Mouse (Mus musculus) kidney, postnatal 0 days (tissue): ENCODE data around the gene Apoh. TPM values are rescaled to one million over a fixed set of nuclear protein-coding genes. Genes with fewer than 3 reads are reported as not detected.

Experiments used
- ATAC-seq: fragments of 200-750 bp; cut with Nextera tagmentation; replicated peaks from 2 replicates; pipeline ENCODE4 v1.8.0; 2017; ENCODE audit warnings: low read depth, moderate number of reproducible peaks, moderate TSS enrichment, moderate library complexity; ENCODE audit not compliant: low FRiP score
- DNase-seq: peaks from one replicate; pipeline ENCODE4 v3.0.0-alpha.2; 2016; ENCODE audit warnings: low spot score
- H3K27ac ChIP-seq: fragments of 300-500 bp; sonication (generic); 2 replicates; pipeline ENCODE4 v1.5.1; 2014; ENCODE audit warnings: mild to moderate bottlenecking
- H3K27me3 ChIP-seq: fragments of 300-500 bp; sonication (generic); 2 replicates; pipeline ENCODE4 v1.6.1; 2014; ENCODE audit warnings: low read length, mixed read lengths; ENCODE audit not compliant: insufficient read depth
- H3K36me3 ChIP-seq: fragments of 300-500 bp; sonication (generic); 2 replicates; pipeline ENCODE4 v1.6.1; 2014; ENCODE audit warnings: low read length, mixed read lengths; ENCODE audit not compliant: insufficient read depth
- H3K4me1 ChIP-seq: fragments of 300-500 bp; sonication (generic); replicated peaks from 2 replicates; pipeline ENCODE4 v1.6.1; 2014; ENCODE audit warnings: antibody characterized with exemption, low read length, mixed read lengths; ENCODE audit not compliant: insufficient read depth
- H3K4me2 ChIP-seq: fragments of 300-500 bp; sonication (generic); 2 replicates; pipeline ENCODE4 v1.6.1; 2014; ENCODE audit warnings: mild to moderate bottlenecking, low read length, moderate library complexity, mixed read lengths
- H3K4me3 ChIP-seq: fragments of 300-500 bp; sonication (generic); replicated peaks from 2 replicates; pipeline ENCODE4 v1.5.1; 2014; ENCODE audit warnings: low read depth, low read length
- H3K9ac ChIP-seq: fragments of 300-500 bp; sonication (generic); 2 replicates; pipeline ENCODE4 v1.6.1; 2014; ENCODE audit warnings: low read depth, low read length
- H3K9me3 ChIP-seq: fragments of 300-500 bp; sonication (generic); replicated peaks from 2 replicates; pipeline ENCODE4 v1.6.1; 2016; ENCODE audit warnings: low read length, inconsistent platforms, mixed read lengths
- CTCF ChIP-seq: IDR thresholded peaks from 2 replicates; pipeline ENCODE4 v1.5.1; 2016; ENCODE audit warnings: antibody characterized with exemption, low read depth, mild to moderate bottlenecking, moderate library complexity
- WGBS: fragments of 180-500 bp; shearing (Covaris S2); extraction: QIAGEN DNeasy Blood & Tissue Kit; methylation state at CpG from one replicate; pipeline ENCODE4 v1.1.7; 2014; 5-methylcytosine and 5-hydroxymethylcytosine counted together
- polyA plus RNA-seq: library from polyadenylated mRNA; unstranded; fragments of >200 nt; fragmentation: Nextera tagmentation; extraction: Ambion mirVana; gene quantifications from 2 replicates; pipeline ENCODE4 v1.2.1, GENCODE M21; 2015

The Apoh gene
- polyA plus RNA-seq, 1 experiment from 2014 or later: 0.46 TPM

- WGBS: 44% methylated on average over 5 of the region's 5 CpGs
- no peaks in the 10 kb centered on the region for H3K36me3 ChIP-seq
- no peak overlapping the region for H3K27ac ChIP-seq
- H3K4me2 ChIP-seq: no peak overlapping the region
- H3K9me3 ChIP-seq: no peaks in the 10 kb centered on the region
- H3K4me3 ChIP-seq: no peak overlapping the region
- H3K27me3 ChIP-seq: no peaks in the 10 kb centered on the region
- no peak overlapping the region for H3K9ac ChIP-seq
- peaks cover 2% of the 10 kb centered on the region; the same call in 1 of the 2 replicates for H3K4me1 ChIP-seq
- DNase-seq: no peak
- TF ChIP-seq CTCF: no peak
- no peak for ATAC-seq
Observed at GRCm38 (mm10) chr11:108309791-108310190, 33.4 kb upstream of the Apoh start.

DNA sequence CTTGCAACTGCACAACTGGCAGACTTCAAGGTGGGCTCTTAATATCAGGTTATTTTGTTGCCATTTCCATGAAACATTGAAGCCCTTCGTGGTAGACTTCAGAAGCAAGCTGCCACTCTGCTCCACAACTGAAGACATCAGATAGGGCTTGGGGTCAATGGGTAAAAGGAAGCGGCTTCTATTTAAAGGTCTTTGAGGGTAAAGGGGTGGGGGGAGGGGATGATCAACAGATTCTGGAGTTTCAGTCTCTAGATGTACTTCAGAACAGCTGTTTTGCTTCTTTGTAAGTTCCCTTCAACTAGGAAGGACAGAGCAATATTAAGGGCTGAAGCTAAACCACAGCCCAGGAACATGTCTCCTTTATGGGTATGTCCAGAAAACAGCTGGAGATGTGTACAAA, 31.2 kb upstream of the Apoh start:
- 44% methylated on average over 2 of the region's 2 CpGs for WGBS
- H3K4me2 ChIP-seq: no peak overlapping the region
- no peak for ATAC-seq
- H3K4me1 ChIP-seq: peaks cover 2% of the 10 kb centered on the region; the same call in 1 of the 2 replicates
- H3K9ac ChIP-seq: no peak overlapping the region
- H3K36me3 ChIP-seq: no peaks in the 10 kb centered on the region
- no peak overlapping the region for H3K27ac ChIP-seq
- H3K9me3 ChIP-seq: no peaks in the 10 kb centered on the region
- no peak overlapping the region for H3K4me3 ChIP-seq
- TF ChIP-seq CTCF: no peak
- DNase-seq: peak; percentile 37
- H3K27me3 ChIP-seq: no peaks in the 10 kb centered on the region

DNA sequence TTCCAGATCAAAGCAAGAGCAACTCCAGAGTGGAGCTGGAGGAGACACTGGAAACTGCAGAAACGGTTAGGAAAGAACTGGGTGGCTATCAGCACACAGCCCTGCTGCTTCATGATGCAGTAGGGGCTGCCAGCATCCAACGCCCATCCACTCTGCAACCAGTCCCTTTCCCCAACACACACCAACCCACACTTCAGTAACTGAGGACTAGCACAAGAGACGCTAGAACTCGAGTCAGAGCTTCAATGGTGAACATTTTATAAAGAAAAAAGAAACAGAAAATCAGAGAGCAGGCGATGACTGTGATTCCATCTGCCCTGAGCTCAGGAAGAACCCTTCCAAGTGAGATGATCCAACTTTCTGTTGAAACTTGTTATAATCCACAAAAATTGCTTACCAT, 30.6 kb upstream of the Apoh start:
- no peak for ATAC-seq
- no peak overlapping the region for H3K27ac ChIP-seq
- whole genome bisulfite sequencing: 72% methylated on average over 5 of the region's 5 CpGs
- H3K9ac ChIP-seq: no peak overlapping the region
- H3K4me1 ChIP-seq: peaks cover 2% of the 10 kb centered on the region; the same call in 1 of the 2 replicates
- DNase-seq: no peak
- H3K27me3 ChIP-seq: no peaks in the 10 kb centered on the region
- H3K9me3 ChIP-seq: no peaks in the 10 kb centered on the region
- TF ChIP-seq CTCF: no peak
- H3K36me3 ChIP-seq: no peaks in the 10 kb centered on the region
- no peak overlapping the region for H3K4me3 ChIP-seq
- H3K4me2 ChIP-seq: no peak overlapping the region

DNA sequence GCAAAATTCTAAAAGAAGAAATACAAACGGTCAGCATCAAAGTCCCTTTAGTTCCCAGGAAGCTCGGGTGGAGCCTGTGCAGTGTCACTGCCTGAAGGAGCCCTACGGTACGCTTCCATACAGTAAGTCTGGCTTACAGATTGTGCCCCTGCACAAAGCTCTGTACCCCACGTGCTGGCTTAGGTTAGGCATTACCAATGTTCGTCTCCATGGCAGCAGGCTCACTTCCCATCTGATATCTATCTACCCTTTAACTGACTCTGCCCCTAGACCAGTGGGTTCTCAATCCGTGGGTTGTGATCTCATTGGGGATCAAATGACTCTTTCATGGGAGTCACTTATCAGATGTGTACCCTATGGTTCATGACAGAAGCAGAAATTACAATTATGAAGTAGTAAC, 27.4 kb upstream of the Apoh start:
- Histone ChIP-seq H3K4me2 (no peak overlapping the region), H3K27me3 (no peaks in the 10 kb centered on the region), H3K4me3 (no peak overlapping the region), H3K27ac (no peak overlapping the region), H3K36me3 (no peaks in the 10 kb centered on the region), H3K9ac (no peak overlapping the region), H3K4me1 (peaks cover 2% of the 10 kb centered on the region; the same call in 1 of the 2 replicates), H3K9me3 (no peaks in the 10 kb centered on the region)
- no peak for TF ChIP-seq CTCF
- DNase-seq: no peak
- ATAC-seq: no peak
- 71% methylated on average over 7 of the region's 7 CpGs for WGBS

DNA sequence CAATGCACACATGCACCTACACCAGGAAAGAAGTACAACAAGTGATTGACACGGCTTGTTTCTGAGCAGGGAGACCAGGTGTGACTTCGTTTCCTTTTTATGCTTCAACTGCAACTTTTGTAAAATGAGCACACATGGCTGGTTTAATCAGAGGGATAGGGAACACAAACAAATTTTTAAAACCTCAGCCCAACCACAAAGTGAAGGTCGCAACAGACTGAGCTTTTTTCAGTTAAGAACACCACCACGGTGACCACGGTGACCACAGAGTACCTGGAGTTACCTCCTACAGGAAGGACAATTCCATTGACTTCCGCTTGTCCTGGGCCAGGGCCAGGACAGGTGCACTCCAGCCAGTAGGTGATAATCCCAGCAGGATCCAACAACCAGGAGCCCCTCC, 25.3 kb upstream of the Apoh start:
- no peak for ATAC-seq
- no peak for DNase-seq
- Histone ChIP-seq H3K36me3 (no peaks in the 10 kb centered on the region), H3K9me3 (no peaks in the 10 kb centered on the region), H3K27me3 (no peaks in the 10 kb centered on the region), H3K4me2 (no peak overlapping the region), H3K27ac (no peak overlapping the region), H3K4me3 (no peak overlapping the region), H3K9ac (no peak overlapping the region), H3K4me1 (0 out of 2 replicates have a peak, but pooled peaks cover 2% of the 10 kb centered on the region)
- WGBS: 70% methylated on average over 6 of the region's 6 CpGs
- no peak for TF ChIP-seq CTCF

GRCm38 (mm10) chr11:108319162-108319561, 24.0 kb upstream of the Apoh start:
- H3K9me3 ChIP-seq: no peaks in the 10 kb centered on the region
- WGBS: 82% methylated on average over 11 of the region's 11 CpGs

DNA sequence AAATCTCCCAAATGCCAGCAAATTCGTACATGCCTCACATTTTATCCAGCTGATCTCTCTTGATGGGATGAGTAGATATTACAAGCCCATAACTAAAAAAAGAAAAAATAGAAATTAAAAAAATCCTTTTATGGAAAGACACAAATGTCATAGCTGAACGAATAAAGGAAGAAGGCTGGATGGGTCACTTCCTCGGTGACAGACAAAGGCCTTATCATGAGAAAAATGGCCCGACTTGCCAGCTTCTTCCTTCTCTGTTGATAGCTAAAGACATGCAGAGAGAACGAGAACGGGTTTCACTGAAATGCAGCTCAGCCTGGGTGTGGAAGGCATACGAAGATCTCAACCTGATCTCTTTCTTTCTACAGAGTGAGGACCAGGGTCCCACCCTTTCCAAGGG, 22.6 kb upstream of the Apoh start:
- H3K36me3 ChIP-seq: no peaks in the 10 kb centered on the region
- no peak for TF ChIP-seq CTCF
- ATAC-seq (no peak), DNase-seq (no peak)
- H3K27me3 ChIP-seq: no peaks in the 10 kb centered on the region
- H3K9me3 ChIP-seq: no peaks in the 10 kb centered on the region
- H3K27ac ChIP-seq: no peak overlapping the region
- no peak overlapping the region for H3K4me2 ChIP-seq
- H3K4me3 ChIP-seq: no peak overlapping the region
- H3K4me1 ChIP-seq: no peaks in the 10 kb centered on the region
- 87% methylated on average over 7 of the region's 7 CpGs for WGBS
- H3K9ac ChIP-seq: no peak overlapping the region

More at GRCm38 (mm10) chr11:108319162-108319561, 24.0 kb upstream of the Apoh start:
- Histone ChIP-seq H3K4me2 (no peak overlapping the region), H3K27me3 (no peaks in the 10 kb centered on the region), H3K9ac (no peak overlapping the region), H3K36me3 (no peaks in the 10 kb centered on the region), H3K4me1 (no peaks in the 10 kb centered on the region), H3K27ac (no peak overlapping the region), H3K4me3 (no peak overlapping the region)
- no peak for TF ChIP-seq CTCF
- no peak for DNase-seq
- no peak for ATAC-seq
